Mouse (Mus musculus) megakaryocyte, embryonic 14.5 days (primary cell): ENCODE results near the gene Usp39. TPM values are rescaled to one million over a fixed set of nuclear protein-coding genes. Genes with fewer than 3 reads are reported as not detected.

Source experiments
- H3K27me3 ChIP-seq: replicated peaks from 2 replicates; pipeline ENCODE3; 2012; ENCODE audit warnings: inconsistent platforms
- H3K36me3 ChIP-seq: replicated peaks from 2 replicates; pipeline ENCODE3; 2012; ENCODE audit warnings: low read length, inconsistent platforms, mixed read lengths
- H3K4me1 ChIP-seq: 2 replicates; pipeline ENCODE4 v1.6.1; 2012; ENCODE audit warnings: inconsistent platforms
- H3K4me3 ChIP-seq: replicated peaks from 2 replicates; pipeline ENCODE3; 2012; ENCODE audit warnings: moderate library complexity, mild to moderate bottlenecking, inconsistent platforms
- H3K9me3 ChIP-seq: 2 replicates; pipeline ENCODE4 v1.6.1; 2012; ENCODE audit warnings: inconsistent platforms
- FLI1 ChIP-seq: IDR thresholded peaks from 2 replicates; pipeline ENCODE4 v1.6.1; 2012; ENCODE audit warnings: low read length, inconsistent platforms, mixed read lengths
- GATA1 ChIP-seq: IDR thresholded peaks from 3 replicates; pipeline ENCODE4 v1.6.1; 2012; ENCODE audit warnings: mixed read lengths, low read length, inconsistent platforms, borderline replicate concordance
- polyA plus RNA-seq: library from polyadenylated mRNA; stranded (reverse); fragments of >175 nt; gene quantifications from 2 replicates; pipeline ENCODE4 v1.2.3, GENCODE M21; 2012; ENCODE audit warnings: low replicate concordance; ENCODE audit not compliant: insufficient read depth

The Usp39 gene
- polyA plus RNA-seq, 1 experiment, result 27.8 TPM

- TF ChIP-seq FLI1 (no peak), GATA1 (no peak)
- peaks cover 57% of the 10 kb centered on the region for H3K36me3 ChIP-seq
- peak overlapping the region; percentile 11 for H3K4me3 ChIP-seq
- H3K4me1 ChIP-seq, result peaks cover 76% of the 10 kb centered on the region
- no peaks in the 10 kb centered on the region for H3K9me3 ChIP-seq
- H3K27me3 ChIP-seq, result no peaks in the 10 kb centered on the region
Observed at GRCm38 (mm10) chr6:72385258-72385657, 40.3 kb upstream of the Usp39 start.

DNA sequence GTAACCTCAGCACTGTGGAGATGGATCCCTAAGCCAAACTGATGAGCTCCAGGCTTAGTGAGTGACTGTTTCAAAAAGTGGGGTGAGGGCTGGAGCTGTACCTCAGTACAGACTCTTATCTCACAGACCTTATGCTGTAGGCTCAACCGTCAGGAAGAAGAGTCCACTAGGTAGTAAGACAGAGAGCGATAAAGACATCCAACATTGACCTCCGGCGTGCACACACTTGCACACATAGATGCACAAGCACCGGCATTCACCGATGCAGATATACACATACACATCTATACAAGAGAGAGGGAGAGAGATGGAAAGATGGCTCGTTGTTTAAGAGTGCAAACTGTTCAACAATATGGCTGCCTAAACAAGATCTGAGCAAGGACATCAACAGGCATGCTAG, 39.0 kb upstream of the Usp39 start:
- no peak for TF ChIP-seq GATA1
- no peak for TF ChIP-seq FLI1
- H3K27me3 ChIP-seq, result no peaks in the 10 kb centered on the region
- H3K4me3 ChIP-seq, result peak overlapping the region; percentile 18
- peaks cover 78% of the 10 kb centered on the region for H3K4me1 ChIP-seq
- peaks cover 55% of the 10 kb centered on the region for H3K36me3 ChIP-seq
- H3K9me3 ChIP-seq, result no peaks in the 10 kb centered on the region

GRCm38 (mm10) chr6:72383142-72383820, 38.3 kb upstream of the Usp39 start:
- H3K27me3 ChIP-seq, result no peaks in the 10 kb centered on the region
- no peaks in the 10 kb centered on the region for H3K9me3 ChIP-seq
- H3K36me3 ChIP-seq, result peaks cover 54% of the 10 kb centered on the region
- H3K4me1 ChIP-seq, result peaks cover 78% of the 10 kb centered on the region
- H3K4me3 ChIP-seq, result no peak overlapping the region
- TF ChIP-seq GATA1, result no peak
- no peak for TF ChIP-seq FLI1

DNA sequence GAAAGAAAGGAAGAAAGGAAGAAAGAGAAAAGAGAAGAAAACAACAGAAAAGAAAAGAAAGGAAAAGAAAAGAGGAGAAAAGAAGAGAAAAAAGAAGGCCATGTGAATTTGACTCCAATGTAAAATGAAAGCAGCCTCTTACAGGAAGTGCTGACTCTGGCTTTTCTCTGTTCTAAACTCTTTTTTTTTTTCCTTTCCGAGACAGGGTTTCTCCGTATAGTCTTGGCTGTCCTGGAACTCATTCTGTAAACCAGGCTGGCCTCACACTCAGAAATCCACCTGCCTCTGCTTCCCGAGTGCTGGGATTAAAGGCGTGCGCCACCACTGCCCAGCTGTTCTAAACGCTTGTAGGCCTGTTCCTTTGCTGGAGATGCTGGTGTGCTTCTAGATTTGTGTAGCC, 37.5 kb upstream of the Usp39 start:
- Histone ChIP-seq H3K9me3 (no peaks in the 10 kb centered on the region), H3K27me3 (no peaks in the 10 kb centered on the region), H3K4me3 (no peak overlapping the region), H3K4me1 (peaks cover 78% of the 10 kb centered on the region), H3K36me3 (peaks cover 54% of the 10 kb centered on the region)
- no peak for TF ChIP-seq GATA1
- TF ChIP-seq FLI1, result no peak

GRCm38 (mm10) chr6:72380131-72380770, 35.3 kb upstream of the Usp39 start, which contains the start of gene Vamp5:
Gene Vamp5 (minus strand): TSS chr6:72380468.
- Histone ChIP-seq H3K9me3 (no peaks in the 10 kb centered on the region), H3K27me3 (no peaks in the 10 kb centered on the region), H3K4me1 (peaks cover 86% of the 10 kb centered on the region), H3K4me3 (peak within 1 kb of the TSS; percentile 98), H3K36me3 (peaks cover 54% of the 10 kb centered on the region)
- TF ChIP-seq FLI1 (no peak), GATA1 (no peak)

DNA sequence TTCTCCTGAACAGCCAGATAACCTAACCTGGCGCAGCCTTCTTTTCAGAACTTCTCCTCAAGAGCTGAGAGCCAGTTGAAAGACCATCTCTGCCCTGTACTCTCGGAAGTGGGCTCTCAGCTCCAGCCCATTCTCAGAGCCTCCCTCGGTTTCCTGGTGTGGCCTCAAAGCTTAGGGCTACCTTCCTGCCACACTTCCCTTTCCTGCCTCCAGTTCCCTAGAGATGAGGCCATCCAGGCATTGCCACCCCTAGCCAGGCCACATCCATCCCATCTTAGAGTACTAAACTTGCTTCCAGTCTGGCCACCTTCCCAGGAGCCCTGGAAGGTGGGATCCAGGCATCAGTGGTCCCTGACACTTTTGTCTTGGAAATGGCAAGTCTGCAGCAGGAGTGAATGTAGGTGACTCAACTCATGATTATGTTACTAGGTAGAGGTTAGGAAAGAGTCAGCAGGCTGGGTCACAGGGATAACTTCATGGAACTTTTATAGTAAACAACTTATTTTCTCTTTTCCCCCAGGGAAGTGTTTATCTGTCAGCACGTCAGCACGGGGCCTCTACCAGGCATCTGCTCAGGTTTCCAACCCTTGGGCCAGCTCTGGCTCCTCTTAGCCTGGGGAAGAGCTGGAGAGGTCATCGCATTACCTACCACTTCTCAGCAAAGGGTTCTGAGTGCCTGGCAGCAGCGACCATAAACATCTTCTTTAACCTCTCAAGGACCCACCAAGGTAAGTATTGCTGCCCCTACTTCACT, 34.6 kb upstream of the Usp39 start:
- H3K27me3 ChIP-seq, result no peaks in the 10 kb centered on the region
- no peak for TF ChIP-seq FLI1
- TF ChIP-seq GATA1, result no peak
- H3K9me3 ChIP-seq, result no peaks in the 10 kb centered on the region
- H3K4me1 ChIP-seq, result peaks cover 89% of the 10 kb centered on the region
- H3K4me3 ChIP-seq, result peak overlapping the region; percentile 98
- peaks cover 54% of the 10 kb centered on the region for H3K36me3 ChIP-seq

GRCm38 (mm10) chr6:72378510-72379234, 33.7 kb upstream of the Usp39 start:
- Histone ChIP-seq H3K27me3 (no peaks in the 10 kb centered on the region), H3K36me3 (peaks cover 54% of the 10 kb centered on the region), H3K4me3 (peak overlapping the region; percentile 98), H3K4me1 (peaks cover 92% of the 10 kb centered on the region), H3K9me3 (no peaks in the 10 kb centered on the region)
- no peak for TF ChIP-seq GATA1
- TF ChIP-seq FLI1, result no peak

DNA sequence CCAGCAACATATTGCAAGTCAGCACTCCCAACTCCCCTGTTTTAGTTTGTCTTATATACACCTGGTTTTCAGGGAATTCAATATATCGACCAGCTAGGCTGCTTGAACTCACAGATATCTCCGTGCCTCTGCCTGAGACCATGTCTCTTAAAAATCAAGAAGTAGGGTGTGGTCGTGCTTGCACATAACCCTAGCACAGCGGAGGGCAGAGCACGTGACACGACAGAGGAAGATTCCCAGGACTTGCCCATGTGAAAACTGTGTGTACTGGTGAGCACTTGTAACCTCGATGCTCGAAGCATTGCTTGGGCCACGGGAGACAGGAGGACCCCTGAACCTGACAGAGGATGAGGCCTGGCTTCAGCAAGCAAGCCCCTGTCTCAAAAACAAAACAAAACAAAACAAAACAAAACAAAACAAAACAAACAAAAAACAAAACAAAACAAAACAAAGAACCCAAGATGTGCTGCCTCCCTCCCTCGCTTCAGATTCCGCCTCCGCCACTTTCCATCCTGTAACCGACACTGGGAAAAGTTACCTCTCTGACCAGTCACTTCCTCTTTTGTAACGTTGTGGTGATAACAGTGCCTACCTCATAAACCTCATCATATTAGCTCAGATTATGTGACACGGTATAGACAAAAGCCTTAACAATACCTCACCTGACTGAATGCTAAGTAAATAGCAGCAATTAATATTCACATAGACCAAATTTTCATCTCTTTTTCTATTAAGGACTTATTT, 30.0 kb upstream of the Usp39 start:
- peaks cover 82% of the 10 kb centered on the region for H3K36me3 ChIP-seq
- no peaks in the 10 kb centered on the region for H3K27me3 ChIP-seq
- no peaks in the 10 kb centered on the region for H3K9me3 ChIP-seq

DNA sequence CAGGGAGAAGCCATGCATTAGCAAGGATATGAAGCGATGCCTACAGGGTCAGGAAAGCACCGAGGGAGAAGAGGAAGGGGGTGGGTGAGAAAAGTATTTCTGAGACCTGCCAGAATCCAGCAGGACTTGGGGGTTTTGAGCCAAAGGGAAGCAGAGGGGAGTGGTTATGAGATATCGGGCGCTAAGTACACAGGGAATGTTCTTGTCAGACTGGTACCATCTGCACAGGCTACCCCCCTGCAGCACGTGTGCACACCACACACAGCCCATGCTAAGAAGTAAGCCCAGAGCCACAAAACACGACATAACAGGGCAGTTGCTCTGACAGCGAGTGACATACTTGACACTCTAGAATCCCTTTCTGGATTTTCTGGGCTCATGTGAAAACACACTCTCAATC, 29.2 kb upstream of the Usp39 start:
- peak overlapping the region; percentile 78 for H3K4me3 ChIP-seq
- no peaks in the 10 kb centered on the region for H3K9me3 ChIP-seq
- no peaks in the 10 kb centered on the region for H3K27me3 ChIP-seq
- H3K36me3 ChIP-seq, result peaks cover 90% of the 10 kb centered on the region
- H3K4me1 ChIP-seq, result peaks cover 100% of the 10 kb centered on the region
- TF ChIP-seq GATA1, result no peak
- no peak for TF ChIP-seq FLI1

More for the DNA sequence above, 30.0 kb upstream of the Usp39 start:
- Histone ChIP-seq H3K4me1 (peaks cover 100% of the 10 kb centered on the region), H3K4me3 (peak overlapping the region; percentile 72)
- TF ChIP-seq GATA1 (no peak), FLI1 (no peak)
